Mouse (Mus musculus) liver, postnatal 0 days (tissue): ENCODE results near the gene Lrmda. TPM values are rescaled to one million over a fixed set of nuclear protein-coding genes. Genes with fewer than 3 reads are reported as not detected.

ENCODE experiments used
- ATAC-seq: fragments of 200-750 bp; cut with Nextera tagmentation; 2 replicates; pipeline ENCODE4 v1.8.0; 2017; ENCODE audit warnings: mild to moderate bottlenecking, moderate library complexity
- DNase-seq: peaks from one replicate; pipeline ENCODE4 v3.0.0-alpha.2; 2016
- H3K27ac ChIP-seq: fragments of 300-500 bp; sonication (generic); 2 replicates; pipeline ENCODE4 v1.5.1; 2014; ENCODE audit warnings: antibody characterized with exemption, moderate library complexity, mild to moderate bottlenecking, low read depth
- H3K27me3 ChIP-seq: fragments of 300-500 bp; sonication (generic); 2 replicates; pipeline ENCODE4 v1.6.1; 2014; ENCODE audit warnings: low read length, control low read depth, mixed read lengths; ENCODE audit not compliant: insufficient read depth
- H3K36me3 ChIP-seq: fragments of 300-500 bp; sonication (generic); replicated peaks from 2 replicates; pipeline ENCODE4 v1.6.1; 2014; ENCODE audit warnings: mild to moderate bottlenecking, control low read depth, low read length, moderate library complexity, mixed read lengths; ENCODE audit not compliant: insufficient read depth
- H3K4me1 ChIP-seq: fragments of 300-500 bp; sonication (generic); 2 replicates; pipeline ENCODE4 v1.6.1; 2014; ENCODE audit warnings: antibody characterized with exemption, mild to moderate bottlenecking, control low read depth; ENCODE audit not compliant: insufficient read depth
- H3K4me2 ChIP-seq: fragments of 300-500 bp; sonication (generic); 2 replicates; pipeline ENCODE4 v1.6.1; 2014; ENCODE audit warnings: low read depth, mild to moderate bottlenecking, low read length, moderate library complexity, mixed read lengths
- H3K4me3 ChIP-seq: fragments of 300-500 bp; sonication (generic); 2 replicates; pipeline ENCODE4 v1.5.1; 2014; ENCODE audit warnings: low read depth, low read length
- H3K9ac ChIP-seq: fragments of 300-500 bp; sonication (generic); replicated peaks from 2 replicates; pipeline ENCODE4 v1.6.1; 2014; ENCODE audit warnings: mild to moderate bottlenecking, moderate library complexity
- H3K9me3 ChIP-seq: fragments of 300-500 bp; sonication (generic); 2 replicates; pipeline ENCODE4 v1.6.1; 2016; ENCODE audit warnings: mild to moderate bottlenecking, control low read depth, low read length, mixed read lengths
- CTCF ChIP-seq: sonication (generic); IDR thresholded peaks from 2 replicates; pipeline ENCODE4 v1.5.1; 2016; ENCODE audit warnings: antibody characterized with exemption, low read depth
- EP300 ChIP-seq: IDR thresholded peaks from 2 replicates; pipeline ENCODE4 v1.6.1; 2016; ENCODE audit warnings: antibody characterized with exemption, low read depth, mild to moderate bottlenecking
- WGBS: fragments of 180-500 bp; shearing (Covaris S2); extraction: QIAGEN DNeasy Blood & Tissue Kit; methylation state at CpG from one replicate; pipeline ENCODE4 v1.1.7; 2014; ENCODE audit not compliant: insufficient replicate concordance; 5-methylcytosine and 5-hydroxymethylcytosine counted together
- polyA plus RNA-seq: library from polyadenylated mRNA; unstranded; fragments of >200 nt; fragmentation: Nextera tagmentation; extraction: Ambion mirVana; gene quantifications from 2 replicates; pipeline ENCODE4 v1.2.1, GENCODE M21; 2015

Gene Lrmda
- polyA plus RNA-seq, 1 experiment from 2014 or later, result 0.28 TPM

DNA sequence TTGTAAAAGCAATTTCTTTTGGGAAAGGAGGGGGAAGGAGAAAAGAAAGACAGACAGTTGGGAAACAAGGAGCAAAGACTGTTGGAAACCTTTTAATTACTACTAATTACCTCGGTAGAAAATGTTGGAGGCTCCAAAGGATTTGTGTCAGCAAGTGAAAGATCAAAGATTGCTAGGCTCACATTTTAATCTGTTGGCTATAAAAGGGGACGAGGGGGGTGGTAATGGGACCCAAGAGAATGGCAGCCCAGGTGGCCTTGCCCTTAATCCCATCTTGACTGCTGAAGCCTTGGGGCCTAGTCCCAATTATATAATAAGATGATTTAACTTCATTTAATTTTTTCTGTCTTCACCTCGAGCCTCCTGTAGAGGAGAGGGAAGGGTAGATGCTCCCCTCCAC, 533.3 kb downstream of the Lrmda start:
- TF ChIP-seq CTCF, result no peak
- no peak for TF ChIP-seq EP300
- DNase-seq, result no peak
- H3K9me3 ChIP-seq, result no peaks in the 10 kb centered on the region

DNA sequence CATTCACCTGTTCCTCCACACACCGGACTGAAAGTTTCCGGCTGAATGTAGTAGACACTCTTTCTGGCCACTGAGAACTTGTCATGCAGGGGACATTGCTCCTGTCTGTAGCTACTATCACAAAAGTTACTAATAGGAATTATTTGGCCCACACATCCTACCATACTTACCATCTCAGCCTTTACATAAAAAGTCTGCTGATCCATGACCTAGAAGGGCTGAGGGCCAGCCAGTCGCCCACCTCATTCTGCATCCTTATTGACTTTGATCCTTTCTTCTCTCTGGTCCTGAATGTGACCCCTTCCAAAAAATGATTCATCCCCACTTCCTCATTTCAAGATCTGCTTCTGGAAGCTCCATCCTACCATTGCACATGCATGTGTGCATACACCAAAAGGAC, 534.2 kb downstream of the Lrmda start:
- Histone ChIP-seq H3K4me1 (no peaks in the 10 kb centered on the region), H3K27ac (no peak overlapping the region), H3K9ac (no peak overlapping the region), H3K36me3 (no peaks in the 10 kb centered on the region), H3K4me3 (no peak overlapping the region), H3K27me3 (no peaks in the 10 kb centered on the region), H3K9me3 (no peaks in the 10 kb centered on the region), H3K4me2 (no peak overlapping the region)
- 78% methylated on average over 3 of the region's 3 CpGs for WGBS
- ATAC-seq (no peak), DNase-seq (no peak)
- no peak for TF ChIP-seq EP300
- no peak for TF ChIP-seq CTCF

More for the DNA sequence above, 533.3 kb downstream of the Lrmda start:
- no peak overlapping the region for H3K4me2 ChIP-seq
- no peak for ATAC-seq
- WGBS, result 54% methylated on average over 3 of the region's 3 CpGs
- H3K4me3 ChIP-seq, result no peak overlapping the region
- H3K9ac ChIP-seq, result no peak overlapping the region
- no peak overlapping the region for H3K27ac ChIP-seq
- H3K36me3 ChIP-seq, result no peaks in the 10 kb centered on the region
- H3K27me3 ChIP-seq, result no peaks in the 10 kb centered on the region
- no peaks in the 10 kb centered on the region for H3K4me1 ChIP-seq

DNA sequence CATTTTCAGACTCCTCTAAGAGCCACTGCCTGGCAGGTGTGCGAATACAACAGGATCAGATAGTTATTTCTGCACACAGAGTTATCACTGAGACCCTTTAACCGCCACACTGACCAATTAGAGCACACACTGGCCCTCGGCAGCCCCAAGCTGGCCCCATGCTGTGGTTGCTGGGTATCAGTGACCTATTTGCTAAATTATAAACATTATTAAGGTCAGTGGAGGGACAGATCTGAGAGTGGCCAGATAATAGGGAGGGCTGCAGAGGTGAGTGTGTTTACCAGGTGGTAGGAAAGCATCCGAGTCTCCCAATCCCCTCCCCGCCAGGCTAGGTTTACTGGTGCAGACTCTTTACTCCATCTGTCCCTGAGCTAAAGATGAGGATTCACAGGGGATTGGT, 553.0 kb downstream of the Lrmda start:
- no peak for ATAC-seq
- Histone ChIP-seq H3K27me3 (no peaks in the 10 kb centered on the region), H3K4me3 (no peak overlapping the region), H3K4me1 (no peaks in the 10 kb centered on the region), H3K9ac (no peak overlapping the region), H3K36me3 (no peaks in the 10 kb centered on the region), H3K4me2 (no peak overlapping the region), H3K9me3 (no peaks in the 10 kb centered on the region), H3K27ac (no peak overlapping the region)
- 67% methylated on average over 5 of the region's 5 CpGs for WGBS
- TF ChIP-seq EP300 (no peak), CTCF (no peak)
- no peak for DNase-seq

DNA sequence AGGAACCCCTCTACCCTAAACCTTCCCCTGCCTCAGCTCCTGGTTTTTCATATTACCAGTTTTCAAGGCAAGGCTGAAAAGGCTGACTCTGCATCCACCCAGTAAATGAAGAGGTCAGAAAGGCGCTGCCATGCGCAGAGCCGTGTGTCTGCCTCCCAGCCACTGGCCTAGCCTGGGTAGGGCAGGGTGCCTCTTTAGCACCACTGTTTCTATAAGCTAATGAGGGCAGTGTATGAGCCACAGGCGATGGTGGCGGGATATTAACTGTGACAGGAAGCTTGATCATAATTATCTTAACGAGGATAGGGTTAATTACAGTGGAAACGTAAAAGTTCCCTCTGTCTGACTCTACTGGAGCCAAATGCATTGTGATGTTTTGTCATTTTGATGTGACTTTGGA, 554.1 kb downstream of the Lrmda start:
- TF ChIP-seq EP300 (no peak), CTCF (no peak)
- H3K27ac ChIP-seq, result no peak overlapping the region
- ATAC-seq (no peak), DNase-seq (no peak)
- H3K27me3 ChIP-seq, result no peaks in the 10 kb centered on the region
- H3K4me1 ChIP-seq, result no peaks in the 10 kb centered on the region
- no peaks in the 10 kb centered on the region for H3K36me3 ChIP-seq
- no peak overlapping the region for H3K4me2 ChIP-seq
- H3K4me3 ChIP-seq, result no peak overlapping the region
- no peak overlapping the region for H3K9ac ChIP-seq
- 79% methylated on average over 7 of the region's 7 CpGs for WGBS
- H3K9me3 ChIP-seq, result no peaks in the 10 kb centered on the region

DNA sequence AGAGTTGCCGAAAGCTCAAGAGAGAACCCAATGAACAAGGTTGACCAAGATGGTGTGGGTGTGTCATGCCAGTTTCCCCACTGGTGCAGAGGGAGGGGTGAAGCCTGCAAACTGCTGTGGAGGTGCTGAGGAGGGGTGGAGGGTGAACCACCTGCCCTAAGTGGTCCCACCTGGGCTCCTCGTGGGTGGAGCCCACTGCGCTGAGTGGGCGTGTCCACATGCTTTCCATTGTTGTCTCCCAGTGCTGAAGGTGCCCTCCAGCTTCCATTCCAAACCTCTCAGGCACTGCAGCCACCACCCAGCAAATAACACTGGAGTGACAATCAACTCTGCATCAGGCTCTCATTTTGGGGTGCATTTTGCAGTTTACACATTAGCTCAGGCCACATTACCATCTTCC, 554.5 kb downstream of the Lrmda start:
- ATAC-seq (no peak), DNase-seq (no peak)
- Histone ChIP-seq H3K27ac (no peak overlapping the region), H3K27me3 (no peaks in the 10 kb centered on the region), H3K9ac (no peak overlapping the region), H3K4me3 (no peak overlapping the region), H3K36me3 (no peaks in the 10 kb centered on the region), H3K9me3 (no peaks in the 10 kb centered on the region), H3K4me2 (no peak overlapping the region), H3K4me1 (no peaks in the 10 kb centered on the region)
- TF ChIP-seq EP300 (no peak), CTCF (no peak)
- 74% methylated on average over 4 of the region's 4 CpGs for WGBS

DNA sequence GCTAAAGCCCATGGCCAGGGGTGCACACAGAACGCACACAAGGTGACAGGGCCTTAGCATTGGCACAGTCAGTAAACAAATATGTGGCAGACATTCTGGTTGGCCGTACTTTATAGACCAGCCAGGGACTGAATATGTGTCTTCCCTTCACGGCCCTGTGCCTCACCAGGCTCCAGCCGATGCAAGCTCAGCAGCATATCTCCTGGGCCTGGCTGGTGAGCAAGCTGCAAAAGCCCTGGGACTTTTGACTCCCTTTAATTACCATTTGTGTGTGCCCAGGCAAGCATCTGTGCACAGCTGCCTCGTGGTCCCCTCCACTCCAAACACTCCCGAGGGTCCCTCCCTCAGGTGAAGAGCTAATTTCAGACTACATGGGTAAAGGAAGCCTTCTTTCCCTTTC, 556.9 kb downstream of the Lrmda start:
- TF ChIP-seq EP300, result no peak
- no peak for TF ChIP-seq CTCF
- H3K36me3 ChIP-seq, result no peaks in the 10 kb centered on the region
- H3K4me1 ChIP-seq, result no peaks in the 10 kb centered on the region
- H3K9ac ChIP-seq, result no peak overlapping the region; the same call in 1 of the 2 replicates
- H3K9me3 ChIP-seq, result no peaks in the 10 kb centered on the region
- H3K4me3 ChIP-seq, result no peak overlapping the region
- no peak overlapping the region for H3K4me2 ChIP-seq
- no peak for ATAC-seq
- DNase-seq, result no peak
- WGBS, result 67% methylated on average over 6 of the region's 6 CpGs
- H3K27me3 ChIP-seq, result no peaks in the 10 kb centered on the region
- no peak overlapping the region for H3K27ac ChIP-seq
